Mouse (Mus musculus) inflammation-experienced regulatory T-cells, adult 16 weeks (primary cell): ENCODE data around the gene Kcnk15. TPM values are rescaled to one million over a fixed set of nuclear protein-coding genes. Genes with fewer than 3 reads are reported as not detected.

ENCODE experiments used
- polyA plus RNA-seq: library from polyadenylated mRNA; unstranded; fragments of 100-300 nt; shearing (Covaris generic); gene quantifications from one replicate; pipeline ENCODE4 v1.2.1, GENCODE M21; 2017

Gene Kcnk15
- polyA plus RNA-seq: not detected

DNA sequence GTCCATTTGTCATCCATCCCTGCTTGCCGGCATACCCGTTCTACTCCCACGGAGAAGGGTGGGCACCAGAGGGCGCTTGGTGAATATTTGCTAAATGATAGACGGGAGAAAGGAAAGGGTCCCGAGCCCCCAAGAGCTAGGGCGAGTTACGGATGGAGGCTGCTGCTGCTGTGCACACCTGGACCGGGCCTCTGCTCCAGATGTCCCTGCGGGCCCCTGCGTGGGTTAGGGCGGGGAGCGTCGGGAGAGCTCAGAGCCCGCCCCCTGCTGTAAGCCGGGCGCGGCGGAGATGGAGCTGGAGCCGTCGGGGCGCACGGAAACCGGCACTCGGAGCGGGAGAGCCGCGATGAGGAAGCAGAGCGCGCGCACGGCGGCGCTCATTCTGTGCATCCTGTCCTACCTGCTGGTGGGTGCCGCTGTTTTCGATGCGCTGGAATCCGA, at the start of gene Kcnk15:
Gene Kcnk15 (plus strand): TSS at position 191 of the 441 bp plus-strand sequence.

GRCm38 (mm10) chr2:163820607-163821006, 32.8 kb upstream of the Kcnk15 start, which contains the start of gene Ccn5:
Ccn5 (plus strand) TSS chr2:163820861.

Other genes with a start within 250 kb of the Kcnk15 start
- 944 TPM for gene Serinc3, start 208.5 kb upstream of the Kcnk15 start, polyA plus RNA-seq
- gene Pkig, start 195.3 kb upstream of the Kcnk15 start, polyA plus RNA-seq: 7.7 TPM
- gene Ada, start 103.4 kb upstream of the Kcnk15 start, polyA plus RNA-seq: 14.0 TPM
- not detected for gene Ccn5, start 32.8 kb upstream of the Kcnk15 start, polyA plus RNA-seq
- gene Rims4, start 65.0 kb downstream of the Kcnk15 start, polyA plus RNA-seq: not detected
- gene Ywhab, start 141.3 kb downstream of the Kcnk15 start, polyA plus RNA-seq: 92.4 TPM
- gene Pabpc1l, start 171.8 kb downstream of the Kcnk15 start, polyA plus RNA-seq: 1.9 TPM
- gene Stk4, start 216.7 kb downstream of the Kcnk15 start, polyA plus RNA-seq: 300 TPM
- gene Tomm34, start 217.5 kb downstream of the Kcnk15 start, polyA plus RNA-seq: 143 TPM